11 mouse cellular contexts compared by ENCODE assay signal in the genomic region with DNA sequence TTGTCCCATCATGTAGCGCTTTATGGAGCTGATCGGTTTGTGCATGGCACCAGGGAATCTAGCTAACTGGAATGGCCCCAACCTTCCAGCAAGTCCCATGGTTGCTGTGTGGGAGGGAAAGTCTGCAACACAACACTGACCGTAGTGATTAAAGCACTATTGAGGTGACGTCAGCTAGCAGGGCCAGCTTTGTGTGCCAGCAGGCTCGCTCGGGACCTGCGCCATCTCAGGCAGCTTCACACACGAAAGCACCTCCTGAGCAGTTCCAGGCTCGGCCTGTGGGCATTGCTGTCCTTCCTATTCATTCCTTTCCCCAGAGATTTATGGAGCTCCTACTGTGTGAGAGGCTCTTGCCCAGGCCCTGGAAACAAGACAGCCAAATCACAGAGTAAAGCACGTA. TPM values are rescaled to one million over a fixed set of nuclear protein-coding genes. Genes with fewer than 3 reads are reported as not detected.
A peak's percentile ranks its signal among the peaks of the same experiment; 100 is the strongest.
DNase-seq lines count a peak whose midpoint lies in the region; ATAC-seq and TF ChIP-seq lines count a peak whose summit lies in the region.
"Had no signal": no experiment of that assay in that cellular context is flagged by ENCODE, and none has a peak within 500 bp of the region (broad histone marks: within the 10 kb centered on the region; RNA-seq: fewer than 3 reads in every experiment).

No protein-coding gene starts in this region.

- peaks cover 10% of the 10 kb centered on the region for H3K4me1 ChIP-seq in forebrain, embryonic 12.5 days
- peaks cover 30% of the 10 kb centered on the region for H3K4me1 ChIP-seq in forebrain, embryonic 10.5 days
- H3K4me1 ChIP-seq in hindbrain, postnatal 0 days (ENCODE audit: insufficient read depth, low read length), result no peaks in the 10 kb centered on the region
- H3K4me1 ChIP-seq in hindbrain, embryonic 10.5 days (replicated peaks), result peaks cover 18% of the 10 kb centered on the region; the same call in 1 of the 2 replicates
- H3K4me1 ChIP-seq in neural tube, embryonic 15.5 days, result peaks cover 18% of the 10 kb centered on the region

- WGBS in forebrain, embryonic 12.5 days, result 57% methylated on average over 10 of the region's 10 CpGs
- WGBS in forebrain, embryonic 10.5 days, result 69% methylated on average over 10 of the region's 10 CpGs
- WGBS in hindbrain, postnatal 0 days, result 49% methylated on average over 10 of the region's 10 CpGs
- 70% methylated on average over 10 of the region's 10 CpGs for WGBS in hindbrain, embryonic 10.5 days
- WGBS in neural tube, embryonic 15.5 days, result 24% methylated on average over 10 of the region's 10 CpGs

- no peak for ATAC-seq in forebrain, embryonic 12.5 days (ENCODE audit: low FRiP score)
- ATAC-seq in hindbrain, postnatal 0 days, result 0 out of 2 replicates have a peak, but pooled peaks have one; percentile 43
- peak; percentile 61; the same call in 1 of the 2 replicates for ATAC-seq in neural tube, embryonic 15.5 days (ENCODE audit: low FRiP score)

- H3K9ac ChIP-seq in forebrain, embryonic 12.5 days, result no peak overlapping the region
- no peak overlapping the region for H3K9ac ChIP-seq in hindbrain, postnatal 0 days (replicated peaks; ENCODE audit: low read length)
- no peak overlapping the region for H3K9ac ChIP-seq in neural tube, embryonic 15.5 days (replicated peaks)

- DNase-seq in forebrain, embryonic 10.5 days (ENCODE audit: extremely low spot score, low spot score), result no peak
- peak; percentile 42 for DNase-seq in hindbrain, postnatal 0 days (ENCODE audit: low spot score)
- no peak for DNase-seq in hindbrain, embryonic 10.5 days (ENCODE audit: low spot score)
- DNase-seq in retina, postnatal 1 day, result peak; percentile 29
- DNase-seq in retina, embryonic 14.5 days (ENCODE audit: low spot score), result no peak
- no peak for DNase-seq in liver
- DNase-seq: thymus, postnatal 25 days had no signal

- H3K36me3 ChIP-seq in forebrain, embryonic 12.5 days (replicated peaks), result no peaks in the 10 kb centered on the region
- no peaks in the 10 kb centered on the region for H3K36me3 ChIP-seq in forebrain, embryonic 10.5 days (replicated peaks)
- H3K36me3 ChIP-seq in hindbrain, postnatal 0 days (ENCODE audit: insufficient read depth, low read length), result no peaks in the 10 kb centered on the region
- no peaks in the 10 kb centered on the region for H3K36me3 ChIP-seq in hindbrain, embryonic 10.5 days
- H3K36me3 ChIP-seq in neural tube, embryonic 15.5 days, result no peaks in the 10 kb centered on the region

- no peak overlapping the region for H3K4me3 ChIP-seq in forebrain, embryonic 12.5 days (replicated peaks)
- no peak overlapping the region for H3K4me3 ChIP-seq in forebrain, embryonic 10.5 days
- no peak overlapping the region for H3K4me3 ChIP-seq in hindbrain, postnatal 0 days (ENCODE audit: low read length)
- H3K4me3 ChIP-seq in hindbrain, embryonic 10.5 days, result no peak overlapping the region
- H3K4me3 ChIP-seq in neural tube, embryonic 15.5 days (replicated peaks), result no peak overlapping the region
- H3K4me3 ChIP-seq: erythroblast, embryonic 14.5 days had no signal

- H3K4me2 ChIP-seq in forebrain, embryonic 12.5 days, result no peak overlapping the region
- H3K4me2 ChIP-seq in hindbrain, postnatal 0 days (ENCODE audit: low read depth, low read length), result no peak overlapping the region
- no peak overlapping the region for H3K4me2 ChIP-seq in neural tube, embryonic 15.5 days
- H3K4me2 ChIP-seq: liver, embryonic 11.5 days had no signal

- H3K27me3 ChIP-seq in forebrain, embryonic 12.5 days, result peaks cover 14% of the 10 kb centered on the region
- 0 out of 2 replicates have a peak, but pooled peaks cover 25% of the 10 kb centered on the region for H3K27me3 ChIP-seq in forebrain, embryonic 10.5 days (ENCODE audit: poor library complexity, severe bottlenecking)
- no peaks in the 10 kb centered on the region for H3K27me3 ChIP-seq in hindbrain, postnatal 0 days (ENCODE audit: insufficient read depth, low read length)
- peaks cover 11% of the 10 kb centered on the region for H3K27me3 ChIP-seq in hindbrain, embryonic 10.5 days (ENCODE audit: insufficient read depth, poor library complexity, severe bottlenecking)
- H3K27me3 ChIP-seq in neural tube, embryonic 15.5 days (replicated peaks), result no peaks in the 10 kb centered on the region

- 0 out of 2 replicates have a peak overlapping the region, but pooled peaks have one; percentile 5 for H3K27ac ChIP-seq in forebrain, embryonic 12.5 days
- no peak overlapping the region for H3K27ac ChIP-seq in forebrain, embryonic 10.5 days
- H3K27ac ChIP-seq in hindbrain, postnatal 0 days, result no peak overlapping the region
- H3K27ac ChIP-seq in hindbrain, embryonic 10.5 days, result no peak overlapping the region
- no peak overlapping the region for H3K27ac ChIP-seq in neural tube, embryonic 15.5 days (replicated peaks)

- TF ChIP-seq CTCF in hindbrain, postnatal 0 days (IDR thresholded peaks at IDR 0.05; ENCODE audit: low read depth), result peak; percentile 39

- no peaks in the 10 kb centered on the region for H3K9me3 ChIP-seq in forebrain, embryonic 12.5 days
- no peaks in the 10 kb centered on the region for H3K9me3 ChIP-seq in forebrain, embryonic 10.5 days
- H3K9me3 ChIP-seq in hindbrain, postnatal 0 days (ENCODE audit: low read length), result no peaks in the 10 kb centered on the region
- H3K9me3 ChIP-seq in hindbrain, embryonic 10.5 days, result no peaks in the 10 kb centered on the region
- H3K9me3 ChIP-seq in neural tube, embryonic 15.5 days (replicated peaks), result no peaks in the 10 kb centered on the region

RNA-seq across cellular contexts. Expression of gene Tnrc6c, which starts 10.8 kb away (rescaled TPM):
- 23.7 and 25.0 TPM in 2 replicates for polyA plus RNA-seq in forebrain, embryonic 12.5 days (2016; fragmentation: Nextera tagmentation; extraction: Ambion mirVana)
- polyA plus RNA-seq in forebrain, embryonic 10.5 days (2016; fragmentation: Nextera tagmentation; extraction: Ambion mirVana), result 11.3 and 12.0 TPM in 2 replicates
- total RNA-seq in hindbrain, postnatal 0 days (2014; rRNA removed), result 56.4 and 64.9 TPM in 2 replicates
- polyA plus RNA-seq in hindbrain, postnatal 0 days (2015; fragmentation: Nextera tagmentation; extraction: Ambion mirVana), result 18.3 and 19.7 TPM in 2 replicates
- polyA plus RNA-seq in hindbrain, embryonic 10.5 days (2016; fragmentation: Nextera tagmentation; extraction: Ambion mirVana), result 11.1 and 14.4 TPM in 2 replicates
- 20.5 and 23.6 TPM in 2 replicates for polyA plus RNA-seq in neural tube, embryonic 15.5 days (2015; fragmentation: Nextera tagmentation; extraction: Ambion mirVana)

Comparison
In these comparisons a context has a peak if more than half of its experiments do, and no peak if none do; other contexts are left out.
1. DNase-seq: peak in hindbrain, postnatal 0 days (single experiment) and retina, postnatal 1 day (single experiment); none in forebrain, embryonic 10.5 days (single experiment), hindbrain, embryonic 10.5 days (single experiment), retina, embryonic 14.5 days (single experiment) and liver (single experiment).